Mouse (Mus musculus): Measurements from ENCODE around the gene Rcan1. TPM values are rescaled to one million over a fixed set of nuclear protein-coding genes. Genes with fewer than 3 reads are reported as not detected.

The Rcan1 gene
- polyA plus RNA-seq, 1 experiment = 35.8 TPM

GRCm38 (mm10) chr16:92442946-92443345 lies 27.7 kb downstream of the Rcan1 start:
- Histone ChIP-seq H3K4me3 (replicated peaks; ENCODE audit: insufficient read depth, low read depth, low read length) (no peak overlapping the region), H3K27me3 (ENCODE audit: control insufficient read depth, insufficient read depth, low read length) (no peaks in the 10 kb centered on the region), H3K27ac (ENCODE audit: insufficient read depth, low read length) (no peak overlapping the region), H3K4me1 (ENCODE audit: control insufficient read depth, insufficient read depth, low read length) (0 out of 2 replicates have a peak, but pooled peaks cover under 1% of the 10 kb centered on the region)
- TF ChIP-seq CTCF (IDR thresholded peaks at IDR 0.05; ENCODE audit: borderline replicate concordance, insufficient read depth, low read depth, low read length) (no peak), POLR2A (IDR thresholded peaks at IDR 0.05; ENCODE audit: borderline replicate concordance, insufficient read depth, low read length) (no peak)
- WGBS = 90% methylated on average over 4 of the region's 4 CpGs
- no peak for DNase-seq

- Histone ChIP-seq H3K27me3 (ENCODE audit: control insufficient read depth, insufficient read depth, low read length) (no peaks in the 10 kb centered on the region), H3K27ac (ENCODE audit: insufficient read depth, low read length) (no peak overlapping the region)
- WGBS = 90% methylated on average over 11 of the region's 11 CpGs
Observed at GRCm38 (mm10) chr16:92442150-92442549, 28.5 kb downstream of the Rcan1 start.

GRCm38 (mm10) chr16:92441203-92441602 lies 29.5 kb downstream of the Rcan1 start:
- TF ChIP-seq POLR2A (IDR thresholded peaks at IDR 0.05; ENCODE audit: borderline replicate concordance, insufficient read depth, low read length) (no peak), CTCF (IDR thresholded peaks at IDR 0.05; ENCODE audit: borderline replicate concordance, insufficient read depth, low read depth, low read length) (no peak)
- 78% methylated on average over 3 of the region's 3 CpGs for WGBS
- Histone ChIP-seq H3K4me3 (replicated peaks; ENCODE audit: insufficient read depth, low read depth, low read length) (no peak overlapping the region), H3K27me3 (ENCODE audit: control insufficient read depth, insufficient read depth, low read length) (no peaks in the 10 kb centered on the region), H3K4me1 (ENCODE audit: control insufficient read depth, insufficient read depth, low read length) (no peaks in the 10 kb centered on the region), H3K27ac (ENCODE audit: insufficient read depth, low read length) (no peak overlapping the region)
- no peak for DNase-seq

More at GRCm38 (mm10) chr16:92442150-92442549, 28.5 kb downstream of the Rcan1 start:
- Histone ChIP-seq H3K4me1 (ENCODE audit: control insufficient read depth, insufficient read depth, low read length) (no peaks in the 10 kb centered on the region), H3K4me3 (replicated peaks; ENCODE audit: insufficient read depth, low read depth, low read length) (no peak overlapping the region)
- no peak for DNase-seq
- TF ChIP-seq CTCF (IDR thresholded peaks at IDR 0.05; ENCODE audit: borderline replicate concordance, insufficient read depth, low read depth, low read length) (no peak), POLR2A (IDR thresholded peaks at IDR 0.05; ENCODE audit: borderline replicate concordance, insufficient read depth, low read length) (no peak)

- Histone ChIP-seq H3K4me3 (replicated peaks; ENCODE audit: insufficient read depth, low read depth, low read length) (no peak overlapping the region), H3K27me3 (ENCODE audit: control insufficient read depth, insufficient read depth, low read length) (no peaks in the 10 kb centered on the region), H3K27ac (ENCODE audit: insufficient read depth, low read length) (no peak overlapping the region), H3K4me1 (ENCODE audit: control insufficient read depth, insufficient read depth, low read length) (no peaks in the 10 kb centered on the region)
- WGBS = 86% methylated on average over 8 of the region's 8 CpGs
- DNase-seq = no peak
- TF ChIP-seq POLR2A (IDR thresholded peaks at IDR 0.05; ENCODE audit: borderline replicate concordance, insufficient read depth, low read length) (no peak), CTCF (IDR thresholded peaks at IDR 0.05; ENCODE audit: borderline replicate concordance, insufficient read depth, low read depth, low read length) (no peak)
Observed at GRCm38 (mm10) chr16:92440229-92440628, 30.4 kb downstream of the Rcan1 start.

- Histone ChIP-seq H3K4me1 (ENCODE audit: control insufficient read depth, insufficient read depth, low read length) (no peaks in the 10 kb centered on the region), H3K27ac (ENCODE audit: insufficient read depth, low read length) (no peak overlapping the region), H3K27me3 (ENCODE audit: control insufficient read depth, insufficient read depth, low read length) (no peaks in the 10 kb centered on the region), H3K4me3 (replicated peaks; ENCODE audit: insufficient read depth, low read depth, low read length) (no peak overlapping the region)
- WGBS = 80% methylated on average over 2 of the region's 2 CpGs
- no peak for TF ChIP-seq CTCF (IDR thresholded peaks at IDR 0.05; ENCODE audit: borderline replicate concordance, insufficient read depth, low read depth, low read length)
- no peak for TF ChIP-seq POLR2A (IDR thresholded peaks at IDR 0.05; ENCODE audit: borderline replicate concordance, insufficient read depth, low read length)
- no peak for DNase-seq
Observed at GRCm38 (mm10) chr16:92439775-92440174, 30.9 kb downstream of the Rcan1 start.

- WGBS = 65% methylated on average over 18 of the region's 18 CpGs
- Histone ChIP-seq H3K4me1 (ENCODE audit: control insufficient read depth, insufficient read depth, low read length) (no peaks in the 10 kb centered on the region), H3K27me3 (ENCODE audit: control insufficient read depth, insufficient read depth, low read length) (no peaks in the 10 kb centered on the region), H3K27ac (ENCODE audit: insufficient read depth, low read length) (no peak overlapping the region), H3K4me3 (replicated peaks; ENCODE audit: insufficient read depth, low read depth, low read length) (no peak overlapping the region)
- DNase-seq = no peak
- TF ChIP-seq CTCF (IDR thresholded peaks at IDR 0.05; ENCODE audit: borderline replicate concordance, insufficient read depth, low read depth, low read length) (no peak), POLR2A (IDR thresholded peaks at IDR 0.05; ENCODE audit: borderline replicate concordance, insufficient read depth, low read length) (no peak)
Observed at GRCm38 (mm10) chr16:92435431-92435985, 35.2 kb downstream of the Rcan1 start.

GRCm38 (mm10) chr16:92433176-92433575 lies 37.5 kb downstream of the Rcan1 start:
- H3K4me1 ChIP-seq (ENCODE audit: control insufficient read depth, insufficient read depth, low read length) = no peaks in the 10 kb centered on the region
- no peaks in the 10 kb centered on the region for H3K27me3 ChIP-seq (ENCODE audit: control insufficient read depth, insufficient read depth, low read length)
- no peak overlapping the region for H3K27ac ChIP-seq (ENCODE audit: insufficient read depth, low read length)
- WGBS = over 99% methylated on average over 3 of the region's 3 CpGs
- H3K4me3 ChIP-seq (replicated peaks; ENCODE audit: insufficient read depth, low read depth, low read length) = no peak overlapping the region
- no peak for TF ChIP-seq CTCF (IDR thresholded peaks at IDR 0.05; ENCODE audit: borderline replicate concordance, insufficient read depth, low read depth, low read length)
- no peak for TF ChIP-seq POLR2A (IDR thresholded peaks at IDR 0.05; ENCODE audit: borderline replicate concordance, insufficient read depth, low read length)
- DNase-seq = no peak

GRCm38 (mm10) chr16:92430731-92431130 lies 39.9 kb downstream of the Rcan1 start:
- no peaks in the 10 kb centered on the region for H3K4me1 ChIP-seq (ENCODE audit: control insufficient read depth, insufficient read depth, low read length)
- 97% methylated on average over 8 of the region's 8 CpGs for WGBS
- DNase-seq = no peak
- H3K4me3 ChIP-seq (replicated peaks; ENCODE audit: insufficient read depth, low read depth, low read length) = no peak overlapping the region
- no peak for TF ChIP-seq CTCF (IDR thresholded peaks at IDR 0.05; ENCODE audit: borderline replicate concordance, insufficient read depth, low read depth, low read length)
- no peak for TF ChIP-seq POLR2A (IDR thresholded peaks at IDR 0.05; ENCODE audit: borderline replicate concordance, insufficient read depth, low read length)
- H3K27me3 ChIP-seq (ENCODE audit: control insufficient read depth, insufficient read depth, low read length) = no peaks in the 10 kb centered on the region
- H3K27ac ChIP-seq (ENCODE audit: insufficient read depth, low read length) = no peak overlapping the region
